In genomic region chr13:95638894-95639293, GRCm38 (mm10) we compare ENCODE assay signal across 8 mouse cellular contexts. TPM values are rescaled to one million over a fixed set of nuclear protein-coding genes. Genes with fewer than 3 reads are reported as not detected.
DNase-seq lines count a peak whose midpoint lies in the region; ATAC-seq and TF ChIP-seq lines count a peak whose summit lies in the region.

No protein-coding gene starts in this region.

- H3K4me3 ChIP-seq in lung, adult 2 months (replicated peaks; ENCODE audit: extremely low read depth, low read depth, low read length), result no peak overlapping the region
- no peak overlapping the region for H3K4me3 ChIP-seq in heart, embryonic 13.5 days

- no peaks in the 10 kb centered on the region for H3K27me3 ChIP-seq in heart, embryonic 13.5 days (replicated peaks)

- no peaks in the 10 kb centered on the region for H3K9me3 ChIP-seq in heart, embryonic 13.5 days

- H3K9ac ChIP-seq in heart, embryonic 13.5 days, result peak overlapping the region; percentile 60

- H3K36me3 ChIP-seq in heart, embryonic 13.5 days, result no peaks in the 10 kb centered on the region

- no peak for TF ChIP-seq POLR2A in lung, adult 2 months (IDR thresholded peaks at IDR 0.05; ENCODE audit: borderline replicate concordance, extremely low read depth, low read depth, low read length)

- WGBS in lung, adult 2 months, result 23% methylated on average over 5 of the region's 5 CpGs
- 8% methylated on average over 5 of the region's 5 CpGs for WGBS in heart, embryonic 13.5 days

- peaks cover 4% of the 10 kb centered on the region; the same call in 1 of the 2 replicates for H3K4me1 ChIP-seq in lung, adult 2 months (ENCODE audit: control insufficient read depth, insufficient read depth, low read length)
- peaks cover 61% of the 10 kb centered on the region for H3K4me1 ChIP-seq in heart, embryonic 13.5 days

- H3K4me2 ChIP-seq in heart, embryonic 13.5 days, result no peak overlapping the region; the same call in 1 of the 2 replicates

- peak overlapping the region; percentile 93 for H3K27ac ChIP-seq in heart, embryonic 13.5 days (replicated peaks)

- peak; percentile 24 to 36 for DNase-seq in lung, adult 18-20 months
- DNase-seq in lung, adult 2 months, result no peak
- peak; percentile 78 for DNase-seq in kidney, postnatal 14 days
- DNase-seq in mesoderm, embryonic 11.5 days (ENCODE audit: low read depth, low spot score), result peak; percentile 52
- no peak for DNase-seq in spleen, postnatal 10 days (ENCODE audit: low spot score in 2 of 2)
- no peak for DNase-seq in thymus, postnatal 0 days (ENCODE audit: low spot score)
- DNase-seq in left cerebral cortex, adult 18-20 months (ENCODE audit: low spot score in 2 of 2), result no peak

- no peak for TF ChIP-seq CTCF in lung, adult 2 months (IDR thresholded peaks at IDR 0.05; ENCODE audit: insufficient read depth, low read length)

- ATAC-seq in heart, embryonic 13.5 days (ENCODE audit: extremely low read depth, insufficient number of reproducible peaks, low FRiP score, low TSS enrichment), result no peak

RNA-seq across cellular contexts. Expression of gene F2r, which starts 20.6 kb away (rescaled TPM):
- 116 TPM in 2 replicates for polyA plus RNA-seq in lung, adult 2 months (2012; rRNA removed)
- polyA plus RNA-seq in heart, embryonic 13.5 days (2015; fragmentation: Nextera tagmentation; extraction: Ambion mirVana), result 124 and 129 TPM in 2 replicates
- polyA plus RNA-seq in thymus, postnatal 0 days (2015; fragmentation: Nextera tagmentation; extraction: Ambion mirVana), result 24.9 and 27.2 TPM in 2 replicates
- total RNA-seq in left cerebral cortex, adult 18-20 months (2021), result 1 to 10 TPM; 3.2 TPM

RNA-seq across cellular contexts. Expression of gene F2rl2, which starts 57.8 kb away (rescaled TPM):
- polyA plus RNA-seq in lung, adult 2 months (2012; rRNA removed), result 1.6 and 2.3 TPM in 2 replicates
- polyA plus RNA-seq in heart, embryonic 13.5 days (2015; fragmentation: Nextera tagmentation; extraction: Ambion mirVana), result 0.79 and 1.2 TPM in 2 replicates
- polyA plus RNA-seq in thymus, postnatal 0 days (2015; fragmentation: Nextera tagmentation; extraction: Ambion mirVana), result 0.56 and 0.76 TPM in 2 replicates
- 1 to 10 TPM in 1 of 2 experiments, under 1 TPM in 1; 0.88 to 1.9 TPM for total RNA-seq in left cerebral cortex, adult 18-20 months (2021)

Comparison
In these comparisons a context has a peak if more than half of its experiments do, and no peak if none do; other contexts are left out.
1. DNase-seq: peak in lung, adult 18-20 months (2 of 2), kidney, postnatal 14 days (single experiment) and mesoderm, embryonic 11.5 days (single experiment); none in lung, adult 2 months (single experiment), spleen, postnatal 10 days (0 of 2), thymus, postnatal 0 days (single experiment) and left cerebral cortex, adult 18-20 months (0 of 2).